Mouse (Mus musculus) myocyte (in vitro differentiated cells): ENCODE measurements around the gene Rap1b.

ENCODE experiments used
- CEBPB ChIP-seq: IDR thresholded peaks from 2 replicates; pipeline ENCODE4 v1.6.1; 2011; ENCODE audit warnings: mild to moderate bottlenecking, moderate library complexity; ENCODE audit not compliant: poor library complexity, insufficient read depth, severe bottlenecking
- E2F4 ChIP-seq: IDR thresholded peaks from one replicate; pipeline ENCODE4 v1.6.1; 2011; ENCODE audit warnings: mild to moderate bottlenecking, control low read depth, moderate library complexity; ENCODE audit not compliant: insufficient read depth
- MAX ChIP-seq: IDR thresholded peaks from one replicate; pipeline ENCODE4 v1.6.1; 2011; ENCODE audit warnings: low read depth, mild to moderate bottlenecking, control low read depth
- MYOD1 ChIP-seq, 3 experiments: IDR thresholded peaks; one replicate each; pipeline ENCODE4 v1.6.1; 2011; ENCODE audit warnings: control low read depth in 2 of 3, low read depth in 2 of 3, mild to moderate bottlenecking in 2 of 3, moderate library complexity in 1 of 3; ENCODE audit not compliant: insufficient read length in 2 of 3, control insufficient read depth in 1 of 3
- MYOG ChIP-seq, 3 experiments: IDR thresholded peaks; one replicate each; pipeline ENCODE4 v1.6.1; 2011; ENCODE audit warnings: control low read depth in 2 of 3, low read depth in 2 of 3, mild to moderate bottlenecking in 2 of 3; ENCODE audit not compliant: insufficient read length in 2 of 3, control insufficient read depth in 1 of 3, insufficient read depth in 1 of 3
- POLR2A ChIP-seq: IDR thresholded peaks from one replicate; pipeline ENCODE4 v1.6.1; 2011; ENCODE audit warnings: low read depth, mild to moderate bottlenecking, control low read depth, moderate library complexity; ENCODE audit not compliant: insufficient read length
- POLR2AphosphoS2 ChIP-seq: IDR thresholded peaks from one replicate; pipeline ENCODE4 v1.6.1; 2011; ENCODE audit warnings: low read depth, control low read depth; ENCODE audit not compliant: insufficient read length
- REST ChIP-seq: IDR thresholded peaks from one replicate; pipeline ENCODE4 v1.6.1; 2011; ENCODE audit warnings: mild to moderate bottlenecking, control low read depth, moderate library complexity; ENCODE audit not compliant: insufficient read depth, insufficient read length
- SRF ChIP-seq: IDR thresholded peaks from one replicate; pipeline ENCODE4 v1.6.1; 2011; ENCODE audit warnings: low read depth; ENCODE audit not compliant: control insufficient read depth, insufficient read length
- TCF12 ChIP-seq: IDR thresholded peaks from one replicate; pipeline ENCODE4 v1.6.1; 2011; ENCODE audit warnings: mild to moderate bottlenecking, control low read depth; ENCODE audit not compliant: poor library complexity, insufficient read depth, severe bottlenecking
- TCF3 ChIP-seq: IDR thresholded peaks from one replicate; pipeline ENCODE4 v1.6.1; 2011; ENCODE audit warnings: low read depth, control low read depth; ENCODE audit not compliant: insufficient read length
- USF1 ChIP-seq: IDR thresholded peaks from one replicate; pipeline ENCODE4 v1.6.1; 2011; ENCODE audit warnings: low read depth, mild to moderate bottlenecking, control low read depth, moderate library complexity

- no peak for TF ChIP-seq POLR2A
- no peak for TF ChIP-seq CEBPB
- TF ChIP-seq USF1: no peak
- no peak for TF ChIP-seq TCF12
- TF ChIP-seq POLR2AphosphoS2: no peak
- TF ChIP-seq SRF: no peak
- no peak for TF ChIP-seq REST
- TF ChIP-seq MAX: no peak
- no peak for TF ChIP-seq E2F4
- TF ChIP-seq MYOD1 (IDR thresholded peaks at IDR 0.05; ENCODE audit: control insufficient read depth in 1 of 3, insufficient read length in 2 of 3, low read depth in 2 of 3): no peak
- TF ChIP-seq MYOG (IDR thresholded peaks at IDR 0.05; ENCODE audit: control insufficient read depth in 1 of 3, insufficient read depth in 1 of 3, insufficient read length in 2 of 3, low read depth in 2 of 3): no peak
- TF ChIP-seq TCF3: no peak
These were observed 48.2 kb downstream of the Rap1b start for GRCm38 (mm10) chr10:117797684-117798083.
